Mouse (Mus musculus) small intestine, adult 2 months (tissue): ENCODE measurements around the gene Xylt1. TPM values are rescaled to one million over a fixed set of nuclear protein-coding genes. Genes with fewer than 3 reads are reported as not detected.

ENCODE experiments used
- H3K27ac ChIP-seq: fragments of 200-500 bp; 2 replicates; pipeline ENCODE4 v1.5.1; 2012; ENCODE audit warnings: low read depth, low read length, control low read depth, inconsistent platforms; ENCODE audit not compliant: insufficient read depth
- H3K27me3 ChIP-seq: fragments of 200-500 bp; 2 replicates; pipeline ENCODE4 v1.6.1; 2012; ENCODE audit warnings: mild to moderate bottlenecking, moderate library complexity, low read length, inconsistent platforms; ENCODE audit not compliant: control insufficient read depth, insufficient read depth
- H3K36me3 ChIP-seq: fragments of 200-500 bp; 2 replicates; pipeline ENCODE4 v1.6.1; 2012; ENCODE audit warnings: mild to moderate bottlenecking, low read length, control low read depth, inconsistent platforms; ENCODE audit not compliant: control insufficient read depth, insufficient read depth
- H3K4me1 ChIP-seq: fragments of 200-500 bp; 2 replicates; pipeline ENCODE4 v1.6.1; 2012; ENCODE audit warnings: low read length, inconsistent platforms, mixed read lengths; ENCODE audit not compliant: control insufficient read depth, insufficient read depth, insufficient read length
- H3K4me3 ChIP-seq: fragments of 200-500 bp; 2 replicates; pipeline ENCODE4 v1.5.1; 2012; ENCODE audit warnings: low read depth, mild to moderate bottlenecking, control low read depth, inconsistent platforms, low read length, moderate library complexity
- CTCF ChIP-seq: fragments of 200-500 bp; IDR thresholded peaks from 2 replicates; pipeline ENCODE4 v1.5.1; 2012; ENCODE audit warnings: low read depth, mild to moderate bottlenecking, control low read depth, inconsistent platforms, low read length, moderate library complexity, mixed read lengths; ENCODE audit not compliant: insufficient replicate concordance, insufficient read length; ENCODE audit errors: extremely low read depth
- POLR2A ChIP-seq: fragments of 200-500 bp; IDR thresholded peaks from 2 replicates; pipeline ENCODE4 v1.6.1; 2012; ENCODE audit warnings: low read depth, mild to moderate bottlenecking, control low read depth, inconsistent platforms, low read length, moderate library complexity
- WGBS: fragments of 180-500 bp; shearing (Covaris S2); methylation state at CpG from one replicate; pipeline ENCODE4 v1.1.7; 2018; 5-methylcytosine and 5-hydroxymethylcytosine counted together
- polyA plus RNA-seq: library from polyadenylated mRNA; depleted of rRNA; stranded (reverse); fragments of >200 nt; gene quantifications from 2 replicates; pipeline ENCODE4 v1.2.3, GENCODE M21; 2012

Gene Xylt1
- polyA plus RNA-seq, 1 experiment, result 2.9 TPM

- peaks cover 20% of the 10 kb centered on the region; the same call in 1 of the 2 replicates for H3K4me1 ChIP-seq
- no peak for TF ChIP-seq POLR2A
- no peak for TF ChIP-seq CTCF
- no peak overlapping the region for H3K27ac ChIP-seq
- WGBS, result 78% methylated on average over 2 of the region's 2 CpGs
- H3K4me3 ChIP-seq, result no peak overlapping the region
- H3K36me3 ChIP-seq, result no peaks in the 10 kb centered on the region
- H3K27me3 ChIP-seq, result no peaks in the 10 kb centered on the region
Measured at GRCm38 (mm10) chr7:117487173-117487490, 106.4 kb downstream of the Xylt1 start.

GRCm38 (mm10) chr7:117489973-117490372 is 109.2 kb downstream of the Xylt1 start:
- H3K4me1 ChIP-seq, result peaks cover 11% of the 10 kb centered on the region; the same call in 1 of the 2 replicates
- no peak for TF ChIP-seq CTCF
- TF ChIP-seq POLR2A, result no peak
- no peaks in the 10 kb centered on the region for H3K27me3 ChIP-seq
- 0 out of 2 replicates have a peak overlapping the region, but pooled peaks have one; percentile 58 for H3K27ac ChIP-seq
- WGBS, result 35% methylated on average over 5 of the region's 5 CpGs
- H3K4me3 ChIP-seq, result no peak overlapping the region
- H3K36me3 ChIP-seq, result no peaks in the 10 kb centered on the region

- Histone ChIP-seq H3K27me3 (no peaks in the 10 kb centered on the region), H3K4me1 (peaks cover 11% of the 10 kb centered on the region; the same call in 1 of the 2 replicates), H3K27ac (no peak overlapping the region), H3K36me3 (no peaks in the 10 kb centered on the region), H3K4me3 (no peak overlapping the region)
- no peak for TF ChIP-seq POLR2A
- TF ChIP-seq CTCF, result no peak
- WGBS, result 82% methylated on average over 9 of the region's 9 CpGs
Measured at GRCm38 (mm10) chr7:117490500-117491205, 109.9 kb downstream of the Xylt1 start.

GRCm38 (mm10) chr7:117491495-117491894 is 110.7 kb downstream of the Xylt1 start:
- WGBS, result 74% methylated on average over 5 of the region's 5 CpGs
- Histone ChIP-seq H3K27me3 (no peaks in the 10 kb centered on the region), H3K4me1 (peaks cover 11% of the 10 kb centered on the region; the same call in 1 of the 2 replicates), H3K36me3 (no peaks in the 10 kb centered on the region), H3K27ac (no peak overlapping the region), H3K4me3 (no peak overlapping the region)
- TF ChIP-seq POLR2A (no peak), CTCF (no peak)

GRCm38 (mm10) chr7:117494210-117494609 is 113.4 kb downstream of the Xylt1 start:
- WGBS, result 93% methylated on average over 6 of the region's 6 CpGs
- peaks cover 11% of the 10 kb centered on the region; the same call in 1 of the 2 replicates for H3K4me1 ChIP-seq
- H3K4me3 ChIP-seq, result no peak overlapping the region
- H3K36me3 ChIP-seq, result no peaks in the 10 kb centered on the region
- H3K27ac ChIP-seq, result peak overlapping the region; percentile 24
- H3K27me3 ChIP-seq, result no peaks in the 10 kb centered on the region
- TF ChIP-seq POLR2A, result no peak
- TF ChIP-seq CTCF, result no peak

GRCm38 (mm10) chr7:117494618-117495310 is 114.0 kb downstream of the Xylt1 start:
- WGBS, result 75% methylated on average over 8 of the region's 8 CpGs
- H3K27me3 ChIP-seq, result no peaks in the 10 kb centered on the region
- peak overlapping the region; percentile 24 for H3K27ac ChIP-seq
- TF ChIP-seq POLR2A (no peak), CTCF (no peak)
- peaks cover 6% of the 10 kb centered on the region; the same call in 1 of the 2 replicates for H3K4me1 ChIP-seq
- no peaks in the 10 kb centered on the region for H3K36me3 ChIP-seq
- no peak overlapping the region for H3K4me3 ChIP-seq

- Histone ChIP-seq H3K4me3 (no peak overlapping the region), H3K27ac (no peak overlapping the region), H3K27me3 (no peaks in the 10 kb centered on the region), H3K36me3 (no peaks in the 10 kb centered on the region), H3K4me1 (no peaks in the 10 kb centered on the region)
- no peak for TF ChIP-seq CTCF
- no peak for TF ChIP-seq POLR2A
- WGBS, result 90% methylated on average over 8 of the region's 8 CpGs
Measured at GRCm38 (mm10) chr7:117495751-117496150, 115.0 kb downstream of the Xylt1 start.
